Mouse (Mus musculus) CH12.LX (cell line): ENCODE results near the gene Zc3h18. TPM values are rescaled to one million over a fixed set of nuclear protein-coding genes. Genes with fewer than 3 reads are reported as not detected.

ENCODE experiments used
- DNase-seq: peaks from one replicate; pipeline ENCODE4 v3.0.0-alpha.2; 2013; ENCODE audit errors: extremely low read depth
- H3K27ac ChIP-seq: 2 replicates; pipeline ENCODE4 v1.5.1; 2012; ENCODE audit warnings: low read depth, mild to moderate bottlenecking, control low read depth, moderate library complexity; ENCODE audit not compliant: insufficient read depth
- H3K27me3 ChIP-seq: replicated peaks from 2 replicates; pipeline ENCODE3; 2012; ENCODE audit warnings: inconsistent platforms
- H3K36me3 ChIP-seq, 2 experiments: replicated peaks in 1 of 2; 2 replicates each; pipeline versions ENCODE3 to v1.6.1; 2012; ENCODE audit warnings: inconsistent platforms in 1 of 2, low read length in 1 of 2, mild to moderate bottlenecking in 1 of 2, mixed read lengths in 1 of 2, moderate library complexity in 1 of 2; ENCODE audit not compliant: control insufficient read depth in 1 of 2, insufficient read depth in 1 of 2
- H3K4me1 ChIP-seq, 2 experiments: 2 replicates each; pipeline ENCODE4 v1.6.1; 2012; ENCODE audit warnings: inconsistent platforms in 1 of 2, moderate library complexity in 1 of 2; ENCODE audit not compliant: insufficient read depth in 2 of 2, control insufficient read depth in 1 of 2
- H3K4me2 ChIP-seq: 2 replicates; pipeline ENCODE4 v1.6.1; 2012; ENCODE audit warnings: low read depth, mild to moderate bottlenecking, control low read depth; ENCODE audit not compliant: poor library complexity, insufficient read depth, severe bottlenecking
- H3K4me3 ChIP-seq, 3 experiments: fragments of 150-350 bp in 1 of 3; sonication (generic) in 1 of 3; replicated peaks in 1 of 3; 2 replicates each; pipeline versions ENCODE3 to v1.5.1; 2011 to 2012; ENCODE audit warnings: low read depth in 2 of 3, low read length in 2 of 3, mild to moderate bottlenecking in 2 of 3, moderate library complexity in 2 of 3, control low read depth in 1 of 3, improper control_type of control experiment in 1 of 3, inconsistent platforms in 1 of 3, mixed read lengths in 1 of 3; ENCODE audit not compliant: poor library complexity in 1 of 3
- H3K79me2 ChIP-seq: replicated peaks from 2 replicates; pipeline ENCODE4 v1.6.1; 2012; ENCODE audit warnings: mild to moderate bottlenecking, moderate library complexity; ENCODE audit not compliant: control insufficient read depth, poor library complexity, insufficient read depth, severe bottlenecking; ENCODE audit errors: extremely low read depth
- H3K9ac ChIP-seq: 2 replicates; pipeline ENCODE4 v1.6.1; 2012; ENCODE audit warnings: low read depth, mild to moderate bottlenecking, control low read depth, moderate library complexity; ENCODE audit not compliant: insufficient read depth
- H3K9me3 ChIP-seq: replicated peaks from 2 replicates; pipeline ENCODE3; 2012; ENCODE audit warnings: low read length, inconsistent platforms, mixed read lengths
- BHLHE40 ChIP-seq: IDR thresholded peaks from 2 replicates; pipeline ENCODE4 v1.6.1; 2011; ENCODE audit warnings: mild to moderate bottlenecking, low read depth, low read length, improper control_type of control experiment
- CHD1 ChIP-seq: IDR thresholded peaks from 2 replicates; pipeline ENCODE4 v1.6.1; 2012; ENCODE audit warnings: low read depth, low read length, improper control_type of control experiment, inconsistent platforms
- CHD2 ChIP-seq: IDR thresholded peaks from 2 replicates; pipeline ENCODE4 v1.6.1; 2011; ENCODE audit warnings: low read length, improper control_type of control experiment
- E2F4 ChIP-seq: IDR thresholded peaks from 2 replicates; pipeline ENCODE4 v1.6.1; 2011; ENCODE audit warnings: low read depth, low read length, improper control_type of control experiment; ENCODE audit not compliant: insufficient replicate concordance
- ELF1 ChIP-seq: IDR thresholded peaks from 2 replicates; pipeline ENCODE4 v1.6.1; 2014; ENCODE audit warnings: low read depth, mild to moderate bottlenecking, inconsistent platforms, low read length, improper control_type of control experiment
- ETS1 ChIP-seq: conservative IDR thresholded peaks from 2 replicates; pipeline ENCODE4 v1.6.1; 2012; ENCODE audit warnings: low read depth, mild to moderate bottlenecking, inconsistent platforms, low read length, improper control_type of control experiment, moderate library complexity
- HCFC1 ChIP-seq: IDR thresholded peaks from 2 replicates; pipeline ENCODE4 v1.6.1; 2012; ENCODE audit warnings: low read depth, mild to moderate bottlenecking, inconsistent platforms, low read length, improper control_type of control experiment
- IRF4 ChIP-seq: IDR thresholded peaks from 2 replicates; pipeline ENCODE4 v1.6.1; 2014; ENCODE audit warnings: low read depth, mild to moderate bottlenecking, inconsistent platforms, low read length, improper control_type of control experiment
- JUN ChIP-seq: IDR thresholded peaks from 2 replicates; pipeline ENCODE4 v1.6.1; 2011; ENCODE audit warnings: low read depth, mild to moderate bottlenecking, low read length, improper control_type of control experiment, moderate library complexity; ENCODE audit not compliant: insufficient read depth
- MEF2A ChIP-seq: IDR thresholded peaks from 2 replicates; pipeline ENCODE4 v1.6.1; 2014; ENCODE audit warnings: low read depth, mild to moderate bottlenecking, inconsistent platforms, low read length, improper control_type of control experiment, borderline replicate concordance
- NRF1 ChIP-seq: IDR thresholded peaks from 2 replicates; pipeline ENCODE4 v1.6.1; 2014; ENCODE audit warnings: low read depth, mild to moderate bottlenecking, inconsistent platforms, low read length, improper control_type of control experiment, moderate library complexity
- SMC3 ChIP-seq: IDR thresholded peaks from 2 replicates; pipeline ENCODE4 v1.6.1; 2011; ENCODE audit warnings: low read depth, low read length, improper control_type of control experiment
- TCF12 ChIP-seq: IDR thresholded peaks from 2 replicates; pipeline ENCODE4 v1.6.1; 2014; ENCODE audit warnings: low read depth, mild to moderate bottlenecking, inconsistent platforms, low read length, improper control_type of control experiment
- USF2 ChIP-seq: conservative IDR thresholded peaks from 2 replicates; pipeline ENCODE4 v1.6.1; 2011; ENCODE audit warnings: low read depth, low read length, improper control_type of control experiment
- ZC3H11A ChIP-seq: IDR thresholded peaks from 2 replicates; pipeline ENCODE4 v1.6.1; 2012; ENCODE audit warnings: low read depth, mild to moderate bottlenecking, inconsistent platforms, low read length, improper control_type of control experiment
- ZNF384 ChIP-seq: IDR thresholded peaks from 2 replicates; pipeline ENCODE4 v1.6.1; 2012; ENCODE audit warnings: low read depth, low read length, improper control_type of control experiment, inconsistent platforms
- dilution Hi-C: fragments of 300-500 bp; cut with MboI; formaldehyde crosslinking; loops from 2 replicates; pipeline ENCODE4 v1.14.3; 2020; ENCODE audit warnings: low sequenced_read_pairs; ENCODE audit not compliant: extremely low pct_unique_long_range_greater_than_20kb, extremely low pct_ligation_motif_present
- in situ Hi-C: fragments of 300-500 bp; cut with MboI; formaldehyde crosslinking; loops from 3 replicates; pipeline ENCODE4 v1.14.3; 2019; ENCODE audit warnings: low sequenced_read_pairs, low pct_ligation_motif_present, low pct_unique_long_range_greater_than_20kb, mixed read lengths
- polyA plus RNA-seq: library from polyadenylated mRNA; unstranded; fragments of >175 nt; gene quantifications from 2 replicates; pipeline ENCODE4 v1.2.1, GENCODE M21; 2012; ENCODE audit warnings: low read depth; ENCODE audit not compliant: insufficient read length
- total RNA-seq, 2 experiments: library from RNA; depleted of rRNA; stranded (reverse); fragments of 300-350 nt in 1 of 2; fragments of >200 nt in 1 of 2; gene quantifications; 2 replicates each; pipeline ENCODE4 v1.2.3; 2012 to 2014

Gene Zc3h18
- total and polyA plus RNA-seq, 3 experiments = 34.6 to 83.0 (median 58.5) TPM

GRCm38 (mm10) chr8:122349357-122350297 is 26.8 kb upstream of the Zc3h18 start:
- no peaks in the 10 kb centered on the region for H3K27me3 ChIP-seq
- no peak overlapping the region for H3K27ac ChIP-seq
- no peaks in the 10 kb centered on the region for H3K79me2 ChIP-seq
- no peak overlapping the region for H3K4me3 ChIP-seq
- H3K9ac ChIP-seq = no peak overlapping the region
- no peak for TF ChIP-seq ETS1
- no peak for TF ChIP-seq JUN
- TF ChIP-seq MEF2A = no peak
- TF ChIP-seq TCF12 = no peak
- no peak for TF ChIP-seq IRF4
- TF ChIP-seq E2F4 = no peak
- no peaks in the 10 kb centered on the region for H3K36me3 ChIP-seq
- H3K9me3 ChIP-seq = peaks cover 2% of the 10 kb centered on the region
- in situ Hi-C loops (no loop called here), dilution Hi-C loops (no loop called here)
- no peak for DNase-seq
- no peak overlapping the region for H3K4me2 ChIP-seq
- H3K4me1 ChIP-seq = peaks cover 12 to 42% of the 10 kb centered on the region in 2 experiments

GRCm38 (mm10) chr8:122350309-122351089 is 25.9 kb upstream of the Zc3h18 start:
- Histone ChIP-seq H3K27me3 (no peaks in the 10 kb centered on the region), H3K79me2 (no peaks in the 10 kb centered on the region), H3K36me3 (no peaks in the 10 kb centered on the region), H3K9ac (no peak overlapping the region), H3K4me1 (peaks cover 14 to 38% of the 10 kb centered on the region in 2 experiments), H3K9me3 (peaks cover 2% of the 10 kb centered on the region), H3K27ac (no peak overlapping the region), H3K4me3 (no peak overlapping the region), H3K4me2 (no peak overlapping the region)
- TF ChIP-seq JUN = no peak
- no peak for TF ChIP-seq BHLHE40
- no peak for TF ChIP-seq ELF1
- no peak for TF ChIP-seq CHD1
- in situ Hi-C loops (no loop called here), dilution Hi-C loops (no loop called here)
- no peak for DNase-seq

- H3K36me3 ChIP-seq = no peaks in the 10 kb centered on the region
- H3K79me2 ChIP-seq = no peaks in the 10 kb centered on the region
- no peak for DNase-seq
- peaks cover 22 to 47% of the 10 kb centered on the region in 2 experiments for H3K4me1 ChIP-seq
- no peaks in the 10 kb centered on the region for H3K27me3 ChIP-seq
- no peak overlapping the region for H3K4me3 ChIP-seq
- no peaks in the 10 kb centered on the region for H3K9me3 ChIP-seq
- in situ Hi-C loops (no loop called here), dilution Hi-C loops (no loop called here)
- H3K9ac ChIP-seq = no peak overlapping the region
- no peak overlapping the region for H3K27ac ChIP-seq
- TF ChIP-seq NRF1 = no peak
- TF ChIP-seq SMC3 = no peak
- TF ChIP-seq CHD2 = no peak
- no peak for TF ChIP-seq CHD1
- no peak for TF ChIP-seq HCFC1
- TF ChIP-seq USF2 = no peak
- TF ChIP-seq ZC3H11A = no peak
- no peak for TF ChIP-seq ZNF384
- no peak overlapping the region for H3K4me2 ChIP-seq
Measured at GRCm38 (mm10) chr8:122354157-122354556, 22.3 kb upstream of the Zc3h18 start.
